Mouse (Mus musculus): ENCODE measurements at regions not wholly inside any gene's neighbourhood (a gene's known extent, or its start where the extent isn't known, plus 50 kb on each side); places are given as distances from the start of the nearest gene placed in this dataset.

DNA sequence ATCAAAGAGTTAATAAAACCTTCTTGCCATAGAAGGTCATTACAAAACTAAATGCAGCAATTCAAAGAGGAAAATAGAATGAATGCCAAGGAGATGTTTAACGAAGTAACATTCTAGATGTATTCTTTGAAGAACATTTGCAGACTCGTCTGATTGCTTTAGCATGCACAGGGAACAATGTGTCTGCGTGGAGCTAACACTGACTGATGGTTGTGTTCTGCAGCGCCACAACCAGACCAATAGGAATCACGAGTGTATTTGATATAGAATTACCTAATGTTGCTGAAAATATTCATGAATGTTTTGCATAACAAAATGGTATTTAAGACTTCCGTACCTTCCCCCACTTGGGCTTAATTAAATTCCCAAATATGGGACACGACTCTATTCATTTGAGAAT is 200.3 kb upstream of the Tmem161b start:
- H3K4me2 ChIP-seq (replicated peaks): no peak overlapping the region
- H3K27ac ChIP-seq: no peak overlapping the region
- no peak for ATAC-seq (ENCODE audit: low FRiP score, low read depth)
- no peak overlapping the region for H3K4me3 ChIP-seq
- 80% methylated on average over 7 of the region's 7 CpGs for WGBS
- no peaks in the 10 kb centered on the region for H3K36me3 ChIP-seq
- no peaks in the 10 kb centered on the region for H3K9me3 ChIP-seq
- 0 out of 2 replicates have a peak, but pooled peaks cover 3% of the 10 kb centered on the region for H3K4me1 ChIP-seq
- no peaks in the 10 kb centered on the region for H3K27me3 ChIP-seq
- H3K9ac ChIP-seq: no peak overlapping the region

DNA sequence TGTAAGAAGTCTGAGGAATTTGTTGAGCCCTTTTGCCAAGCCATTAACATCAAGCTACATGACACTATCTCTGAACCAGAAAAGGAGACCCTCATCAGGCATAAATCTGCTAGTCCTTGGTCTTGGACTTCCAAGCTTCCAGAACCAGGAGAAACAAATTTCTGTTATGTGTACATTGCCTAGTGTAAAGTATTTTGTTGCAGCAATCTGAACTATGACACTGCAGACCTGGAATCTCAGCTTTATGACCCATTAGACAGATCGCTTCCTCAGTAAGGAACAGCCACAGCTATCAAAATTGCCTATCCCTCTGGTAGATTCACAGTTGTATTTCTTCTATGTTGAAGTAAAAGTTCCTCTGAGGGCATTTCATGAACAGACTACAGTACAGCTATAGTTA is 199.1 kb upstream of the Tmem161b start:
- Histone ChIP-seq H3K9me3 (no peaks in the 10 kb centered on the region), H3K27me3 (no peaks in the 10 kb centered on the region), H3K9ac (no peak overlapping the region), H3K4me1 (0 out of 2 replicates have a peak, but pooled peaks cover 3% of the 10 kb centered on the region), H3K36me3 (no peaks in the 10 kb centered on the region), H3K4me2 (replicated peaks) (no peak overlapping the region), H3K4me3 (no peak overlapping the region), H3K27ac (no peak overlapping the region)
- WGBS: 86% methylated on average over 1 of the region's 1 CpGs
- no peak for ATAC-seq (ENCODE audit: low FRiP score, low read depth)

DNA sequence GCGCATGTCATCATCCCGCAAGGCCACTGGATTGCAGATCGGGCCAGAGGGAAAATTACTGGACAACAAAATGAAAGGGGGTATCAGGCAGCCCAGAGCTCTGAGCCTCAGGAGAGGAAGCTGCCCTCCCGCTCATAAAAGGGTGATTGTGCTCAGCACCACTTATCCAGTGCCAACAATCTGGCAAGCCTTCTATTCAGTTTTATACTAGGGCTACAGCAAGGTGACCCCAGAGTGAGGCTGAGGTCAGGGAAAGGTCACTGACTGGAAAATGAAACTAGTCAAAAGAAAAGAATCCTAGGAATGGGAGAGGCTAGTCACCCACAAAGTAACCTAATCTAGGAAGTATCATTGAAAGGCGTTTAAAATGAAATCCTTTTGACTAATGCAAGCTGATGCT is 198.5 kb upstream of the Tmem161b start:
- H3K27ac ChIP-seq: no peak overlapping the region
- no peaks in the 10 kb centered on the region for H3K9me3 ChIP-seq
- no peak overlapping the region for H3K4me3 ChIP-seq
- 0 out of 2 replicates have a peak, but pooled peaks cover 3% of the 10 kb centered on the region for H3K4me1 ChIP-seq
- H3K27me3 ChIP-seq: no peaks in the 10 kb centered on the region
- no peaks in the 10 kb centered on the region for H3K36me3 ChIP-seq
- H3K9ac ChIP-seq: no peak overlapping the region
- ATAC-seq (ENCODE audit: low FRiP score, low read depth): no peak; the same call in 1 of the 2 replicates
- WGBS: 70% methylated on average over 5 of the region's 5 CpGs
- H3K4me2 ChIP-seq (replicated peaks): no peak overlapping the region

DNA sequence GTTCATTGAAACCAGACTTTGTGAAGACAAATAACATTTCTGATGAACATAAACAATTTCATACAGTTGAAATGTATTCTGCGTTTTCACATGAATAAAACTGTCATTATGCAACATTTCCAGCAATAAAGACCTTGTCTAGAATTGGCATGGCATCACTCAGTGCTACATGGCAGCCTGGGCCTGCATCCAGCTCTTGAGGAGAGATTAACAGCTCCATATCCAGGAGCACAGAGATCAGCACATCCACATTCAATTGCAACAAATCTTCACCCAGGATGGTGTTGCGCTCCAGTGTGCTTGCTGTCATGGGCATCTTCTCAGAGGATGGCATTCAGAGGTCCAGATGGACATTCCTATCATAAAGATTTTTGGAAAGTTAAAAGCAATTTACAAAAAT is 196.7 kb upstream of the Tmem161b start:
- H3K27ac ChIP-seq: no peak overlapping the region
- no peaks in the 10 kb centered on the region for H3K9me3 ChIP-seq
- H3K9ac ChIP-seq: no peak overlapping the region
- no peaks in the 10 kb centered on the region for H3K36me3 ChIP-seq
- 0 out of 2 replicates have a peak, but pooled peaks cover 3% of the 10 kb centered on the region for H3K4me1 ChIP-seq
- no peak overlapping the region for H3K4me2 ChIP-seq (replicated peaks)
- ATAC-seq (ENCODE audit: low FRiP score, low read depth): no peak
- WGBS: 88% methylated on average over 2 of the region's 2 CpGs
- no peak overlapping the region for H3K4me3 ChIP-seq
- no peaks in the 10 kb centered on the region for H3K27me3 ChIP-seq

DNA sequence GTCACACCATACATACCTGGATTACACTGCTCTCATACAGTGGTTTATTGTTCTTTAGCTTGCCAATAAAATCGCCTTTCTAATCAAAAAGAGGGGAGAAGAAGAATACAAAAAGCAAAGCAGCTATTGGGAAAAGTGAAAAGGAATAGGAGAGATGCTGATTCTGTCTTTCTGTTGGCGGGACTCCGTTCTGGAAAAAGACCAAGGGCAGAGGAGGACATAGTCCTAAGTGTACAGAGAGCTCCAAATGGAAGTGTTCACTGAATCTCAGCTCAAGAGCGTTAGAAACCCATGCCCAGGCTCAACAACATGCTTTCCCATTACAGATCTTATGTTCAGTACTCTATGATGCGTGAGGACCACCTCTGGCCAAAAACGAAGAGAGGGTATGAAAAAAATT is 174.4 kb upstream of the Tmem161b start:
- H3K27ac ChIP-seq: no peak overlapping the region
- no peaks in the 10 kb centered on the region for H3K9me3 ChIP-seq
- 83% methylated on average over 6 of the region's 6 CpGs for WGBS
- no peaks in the 10 kb centered on the region for H3K36me3 ChIP-seq
- no peak overlapping the region for H3K9ac ChIP-seq
- no peak overlapping the region for H3K4me2 ChIP-seq (replicated peaks)
- H3K4me1 ChIP-seq: no peaks in the 10 kb centered on the region
- no peaks in the 10 kb centered on the region for H3K27me3 ChIP-seq
- no peak overlapping the region for H3K4me3 ChIP-seq
- no peak for ATAC-seq (ENCODE audit: low FRiP score, low read depth)

DNA sequence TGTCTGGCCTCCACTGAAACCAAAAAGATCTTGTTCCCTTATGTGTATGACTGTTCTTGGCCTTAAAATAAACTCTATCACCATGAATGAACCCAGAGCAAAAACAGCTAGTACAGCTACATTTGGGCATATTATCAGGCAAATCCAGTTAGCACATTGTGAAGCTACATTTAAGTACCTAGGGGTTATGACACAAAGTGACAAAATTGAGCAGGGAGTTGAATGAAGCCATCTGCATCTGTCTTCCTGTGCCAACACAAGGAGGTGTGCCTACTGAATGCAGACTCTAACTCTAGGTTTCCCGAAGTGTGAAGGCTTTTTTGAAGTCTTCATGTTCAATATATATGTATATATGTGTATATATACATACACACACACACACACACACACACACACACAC is 169.9 kb upstream of the Tmem161b start:
- no peak overlapping the region for H3K4me3 ChIP-seq
- ATAC-seq (ENCODE audit: low FRiP score, low read depth): no peak
- H3K9me3 ChIP-seq: no peaks in the 10 kb centered on the region
- H3K9ac ChIP-seq: no peak overlapping the region
- WGBS: 79% methylated on average over 1 of the region's 1 CpGs
- H3K27ac ChIP-seq: no peak overlapping the region
- H3K36me3 ChIP-seq: no peaks in the 10 kb centered on the region
- no peak overlapping the region for H3K4me2 ChIP-seq (replicated peaks)
- H3K27me3 ChIP-seq: no peaks in the 10 kb centered on the region
- no peaks in the 10 kb centered on the region for H3K4me1 ChIP-seq

DNA sequence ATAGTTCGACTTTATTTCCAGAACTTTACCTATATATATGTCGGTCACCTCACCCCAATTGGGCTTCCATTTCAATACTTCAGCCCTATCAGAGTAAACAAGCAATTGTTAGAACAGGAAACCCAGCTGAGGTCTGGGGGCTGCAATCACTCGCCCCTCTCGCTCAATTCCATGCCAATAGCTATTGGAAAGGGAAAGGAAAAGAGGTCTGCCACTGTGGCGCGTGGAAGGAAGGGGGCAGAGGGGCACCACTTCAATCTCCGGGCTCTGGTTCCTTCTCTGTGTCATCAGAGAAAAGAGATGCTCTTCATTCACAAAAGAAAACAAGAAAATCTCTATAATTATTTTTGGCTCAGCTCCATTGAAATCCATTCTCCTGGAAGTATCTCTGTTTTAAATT is 167.1 kb upstream of the Tmem161b start:
- Histone ChIP-seq H3K9me3 (no peaks in the 10 kb centered on the region), H3K9ac (no peak overlapping the region), H3K27me3 (peaks cover 1% of the 10 kb centered on the region; the same call in 1 of the 2 replicates), H3K27ac (no peak overlapping the region), H3K4me2 (replicated peaks) (no peak overlapping the region), H3K36me3 (no peaks in the 10 kb centered on the region), H3K4me1 (0 out of 2 replicates have a peak, but pooled peaks cover 9% of the 10 kb centered on the region), H3K4me3 (no peak overlapping the region)
- WGBS: 80% methylated on average over 7 of the region's 7 CpGs
- ATAC-seq (ENCODE audit: low FRiP score, low read depth): no peak

DNA sequence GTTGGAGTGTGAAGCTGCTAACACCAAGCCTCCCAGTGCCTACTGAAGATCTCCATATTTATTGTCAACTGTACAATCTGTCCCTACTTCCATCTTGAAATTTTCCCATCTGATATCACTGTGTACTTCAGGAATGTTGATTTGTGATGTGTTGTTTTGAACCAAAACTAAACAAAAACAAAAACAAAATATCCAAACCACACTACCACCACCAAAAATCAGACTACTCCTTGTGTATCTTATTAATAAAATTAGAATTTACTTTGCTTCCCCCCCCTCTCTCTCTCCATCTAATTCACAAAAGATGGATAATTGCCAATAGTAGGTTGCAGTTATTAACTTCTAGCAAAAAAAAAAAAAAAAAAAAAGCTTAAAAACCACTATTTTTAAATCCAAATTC is 166.5 kb upstream of the Tmem161b start:
- Histone ChIP-seq H3K27me3 (peaks cover 4% of the 10 kb centered on the region; the same call in 1 of the 2 replicates), H3K9ac (no peak overlapping the region), H3K4me3 (no peak overlapping the region), H3K36me3 (no peaks in the 10 kb centered on the region), H3K27ac (no peak overlapping the region), H3K4me2 (replicated peaks) (no peak overlapping the region), H3K4me1 (0 out of 2 replicates have a peak, but pooled peaks cover 9% of the 10 kb centered on the region), H3K9me3 (no peaks in the 10 kb centered on the region)
- no peak for ATAC-seq (ENCODE audit: low FRiP score, low read depth)

DNA sequence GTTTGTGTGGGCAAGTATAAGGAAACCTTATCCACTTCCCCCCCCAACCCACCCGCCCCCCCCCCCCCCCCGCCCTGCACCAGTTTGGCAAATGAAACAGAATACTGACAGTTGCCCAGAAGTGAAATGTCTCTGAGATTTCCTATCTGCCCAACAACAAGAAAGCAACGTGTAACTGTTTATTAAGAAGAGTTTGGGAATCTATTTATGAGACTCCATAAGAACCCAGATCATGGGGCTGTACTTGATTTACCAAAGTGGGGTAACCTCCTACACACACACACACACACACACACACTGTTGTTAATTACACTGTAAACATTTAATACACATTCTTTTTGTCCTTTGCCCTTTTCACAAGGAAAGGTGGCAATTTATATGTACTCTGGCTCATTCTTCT is 165.6 kb upstream of the Tmem161b start:
- no peaks in the 10 kb centered on the region for H3K36me3 ChIP-seq
- H3K27me3 ChIP-seq: peaks cover 4% of the 10 kb centered on the region; the same call in 1 of the 2 replicates
- H3K4me2 ChIP-seq (replicated peaks): no peak overlapping the region
- no peak overlapping the region for H3K27ac ChIP-seq
- no peak for ATAC-seq (ENCODE audit: low FRiP score, low read depth)
- 0 out of 2 replicates have a peak, but pooled peaks cover 9% of the 10 kb centered on the region for H3K4me1 ChIP-seq
- H3K9ac ChIP-seq: no peak overlapping the region
- WGBS: 52% methylated on average over 3 of the region's 3 CpGs
- H3K9me3 ChIP-seq: no peaks in the 10 kb centered on the region
- H3K4me3 ChIP-seq: no peak overlapping the region

DNA sequence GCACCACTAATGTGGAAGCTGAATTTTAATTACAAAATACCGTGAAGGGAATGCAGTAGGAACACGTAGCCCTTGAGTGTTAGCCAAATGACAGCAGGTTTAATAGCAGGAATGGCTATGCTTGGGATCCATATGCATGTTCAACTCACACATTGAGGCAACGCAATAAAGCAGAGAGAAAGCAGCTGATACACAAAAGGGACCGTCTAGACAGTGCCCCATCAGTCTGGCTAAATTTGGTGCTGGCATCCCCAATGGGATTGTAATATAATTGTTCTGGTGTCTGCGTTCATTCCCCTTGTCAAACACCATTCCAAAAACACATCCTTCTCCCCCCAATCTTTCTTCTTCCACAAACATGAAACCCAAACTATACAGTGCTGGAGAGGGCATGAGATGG is 165.1 kb upstream of the Tmem161b start:
- Histone ChIP-seq H3K4me1 (0 out of 2 replicates have a peak, but pooled peaks cover 9% of the 10 kb centered on the region), H3K4me3 (no peak overlapping the region), H3K36me3 (no peaks in the 10 kb centered on the region), H3K27ac (no peak overlapping the region), H3K9me3 (no peaks in the 10 kb centered on the region), H3K4me2 (replicated peaks) (no peak overlapping the region), H3K9ac (no peak overlapping the region), H3K27me3 (peaks cover 4% of the 10 kb centered on the region; the same call in 1 of the 2 replicates)
- WGBS: 56% methylated on average over 5 of the region's 5 CpGs
- ATAC-seq (ENCODE audit: low FRiP score, low read depth): no peak

DNA sequence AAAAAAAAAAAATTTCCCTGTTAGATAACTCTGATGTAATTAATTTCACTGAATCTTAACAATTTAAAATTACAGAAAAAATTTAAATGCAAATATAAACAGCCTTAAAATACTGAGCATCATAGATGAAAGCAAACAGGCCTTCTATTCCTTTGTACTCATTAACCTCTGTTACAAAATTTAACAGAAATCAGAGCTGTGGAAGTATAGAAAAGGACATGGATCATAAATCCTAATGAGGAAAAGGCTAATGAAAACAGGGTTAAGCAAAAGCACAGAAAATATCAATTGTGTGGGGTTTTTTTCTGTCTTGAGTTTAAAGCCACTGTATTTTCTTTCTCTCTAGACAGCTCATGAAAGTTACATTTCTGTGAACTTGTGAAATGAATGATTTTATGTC is 164.6 kb upstream of the Tmem161b start:
- no peak for ATAC-seq (ENCODE audit: low FRiP score, low read depth)
- Histone ChIP-seq H3K9ac (no peak overlapping the region), H3K9me3 (no peaks in the 10 kb centered on the region), H3K4me1 (0 out of 2 replicates have a peak, but pooled peaks cover 9% of the 10 kb centered on the region), H3K27ac (no peak overlapping the region), H3K4me2 (replicated peaks) (no peak overlapping the region), H3K4me3 (no peak overlapping the region), H3K36me3 (no peaks in the 10 kb centered on the region), H3K27me3 (peaks cover 4% of the 10 kb centered on the region; the same call in 1 of the 2 replicates)

DNA sequence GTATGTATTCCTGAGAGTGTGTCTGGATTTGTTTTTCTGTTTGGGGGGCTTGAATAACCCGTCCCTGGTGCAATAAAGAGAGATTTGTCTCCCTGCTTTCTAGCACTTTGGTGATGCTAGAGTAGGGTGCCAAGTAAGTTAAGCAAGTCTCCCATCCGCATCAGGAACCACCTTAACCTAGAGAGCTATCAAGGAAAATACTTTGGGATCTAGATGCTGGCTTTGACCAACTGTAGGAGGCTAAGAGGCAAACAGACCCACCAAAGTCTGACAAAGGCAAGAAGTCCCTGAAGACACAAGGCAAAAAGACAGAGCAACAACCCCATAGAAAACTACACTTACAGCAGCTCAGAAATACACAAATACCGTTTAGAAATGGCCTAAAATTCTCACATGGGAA is 163.8 kb upstream of the Tmem161b start:
- Histone ChIP-seq H3K27ac (no peak overlapping the region), H3K9me3 (no peaks in the 10 kb centered on the region), H3K9ac (no peak overlapping the region), H3K4me1 (0 out of 2 replicates have a peak, but pooled peaks cover 9% of the 10 kb centered on the region), H3K27me3 (peaks cover 4% of the 10 kb centered on the region; the same call in 1 of the 2 replicates), H3K4me3 (no peak overlapping the region), H3K36me3 (no peaks in the 10 kb centered on the region), H3K4me2 (replicated peaks) (no peak overlapping the region)
- no peak for ATAC-seq (ENCODE audit: low FRiP score, low read depth)
- WGBS: 60% methylated on average over 3 of the region's 3 CpGs

DNA sequence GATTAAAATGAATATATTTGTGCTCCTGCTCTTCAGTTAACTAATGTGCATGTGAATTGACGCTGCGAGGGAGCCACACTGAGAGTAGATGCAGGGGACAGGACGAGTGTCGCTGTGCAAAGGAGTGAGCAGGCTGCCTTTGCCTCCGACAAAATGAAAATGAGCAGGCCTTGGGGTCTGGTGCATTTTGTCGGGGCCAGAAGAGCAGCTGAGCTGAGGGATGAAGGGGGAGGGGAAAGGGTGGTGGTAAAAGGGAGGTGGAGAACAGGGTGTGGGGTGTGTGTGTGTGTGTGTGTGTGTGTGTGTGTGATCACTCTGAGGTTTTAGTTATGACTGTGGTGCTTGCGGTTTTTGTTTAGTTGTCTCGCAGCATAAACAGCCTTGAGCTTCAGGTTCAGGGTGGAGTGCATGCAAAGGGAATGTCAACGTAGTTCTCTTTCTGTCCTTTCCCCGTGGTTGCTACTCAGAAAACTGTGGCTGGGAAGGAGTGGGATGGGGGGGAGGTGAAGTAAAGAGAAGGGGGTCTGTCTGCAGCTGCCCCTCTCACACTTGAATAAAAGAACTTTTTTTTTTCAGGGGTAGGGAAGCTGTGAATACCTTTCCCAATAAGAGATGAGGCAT is 163.0 kb upstream of the Tmem161b start:
- ATAC-seq (ENCODE audit: low FRiP score, low read depth): peak; percentile 32; the same call in 1 of the 2 replicates
- no peaks in the 10 kb centered on the region for H3K36me3 ChIP-seq
- 9% methylated on average over 10 of the region's 10 CpGs for WGBS
- peaks cover 4% of the 10 kb centered on the region; the same call in 1 of the 2 replicates for H3K27me3 ChIP-seq
- no peaks in the 10 kb centered on the region for H3K9me3 ChIP-seq
- H3K4me1 ChIP-seq: 0 out of 2 replicates have a peak, but pooled peaks cover 9% of the 10 kb centered on the region
- H3K27ac ChIP-seq: no peak overlapping the region
- H3K4me2 ChIP-seq (replicated peaks): peak overlapping the region; percentile 48
- H3K4me3 ChIP-seq: no peak overlapping the region
- H3K9ac ChIP-seq: no peak overlapping the region
